Mouse (Mus musculus) C2C12 (cell line): ENCODE results near the gene Cdk7. TPM values are rescaled to one million over a fixed set of nuclear protein-coding genes. Genes with fewer than 3 reads are reported as not detected.

Experiments used
- H3K27me3 ChIP-seq: one replicate; pipeline ENCODE4 v1.6.1; 2011; ENCODE audit not compliant: control insufficient read depth, insufficient read depth, insufficient read length
- H3K36me3 ChIP-seq: one replicate; pipeline ENCODE4 v1.6.1; 2011; ENCODE audit not compliant: control insufficient read depth, insufficient read depth
- H3K4me3 ChIP-seq: one replicate; pipeline ENCODE4 v1.5.1; 2011; ENCODE audit warnings: mild to moderate bottlenecking, control low read depth; ENCODE audit not compliant: poor library complexity, insufficient read depth, severe bottlenecking
- H3K79me2 ChIP-seq: one replicate; pipeline ENCODE4 v1.6.1; 2011; ENCODE audit not compliant: control insufficient read depth, insufficient read depth
- H3K79me3 ChIP-seq: one replicate; pipeline ENCODE4 v1.6.1; 2011; ENCODE audit warnings: low read depth, control low read depth
- H3ac ChIP-seq: one replicate; pipeline ENCODE3; 2011; ENCODE audit warnings: low read depth; ENCODE audit not compliant: control insufficient read depth, insufficient read length
- CEBPB ChIP-seq: IDR thresholded peaks from one replicate; pipeline ENCODE4 v1.6.1; 2011; ENCODE audit warnings: low read depth, mild to moderate bottlenecking, control low read depth, moderate library complexity
- CTCF ChIP-seq: IDR thresholded peaks from one replicate; pipeline ENCODE4 v1.5.1; 2011; ENCODE audit not compliant: control insufficient read depth, insufficient read depth, insufficient read length
- FOSL1 ChIP-seq: IDR thresholded peaks from one replicate; pipeline ENCODE4 v1.8.0; 2011; ENCODE audit warnings: mild to moderate bottlenecking, low read length; ENCODE audit not compliant: poor library complexity, insufficient read depth, severe bottlenecking
- MAX ChIP-seq: IDR thresholded peaks from one replicate; pipeline ENCODE4 v1.6.1; 2011; ENCODE audit warnings: mild to moderate bottlenecking, control low read depth
- MYOD1 ChIP-seq: IDR thresholded peaks from one replicate; pipeline ENCODE4 v1.6.1; 2011; ENCODE audit warnings: low read depth; ENCODE audit not compliant: control insufficient read depth, insufficient read length
- MYOG ChIP-seq: IDR thresholded peaks from one replicate; pipeline ENCODE4 v1.6.1; 2011; ENCODE audit not compliant: control insufficient read depth, insufficient read length; ENCODE audit errors: extremely low read depth
- USF1 ChIP-seq: IDR thresholded peaks from one replicate; pipeline ENCODE4 v1.6.1; 2011; ENCODE audit warnings: low read depth, mild to moderate bottlenecking, control low read depth, moderate library complexity
- polyA plus RNA-seq: library from polyadenylated mRNA; unstranded; fragments of >200 nt; fragmentation: generic; extraction: Trizol; gene quantifications from one replicate; pipeline ENCODE4 v1.2.1, GENCODE M21; 2012; ENCODE audit warnings: missing spikeins

Cdk7 gene
- polyA plus RNA-seq, 1 experiment, result 27.8 TPM

DNA sequence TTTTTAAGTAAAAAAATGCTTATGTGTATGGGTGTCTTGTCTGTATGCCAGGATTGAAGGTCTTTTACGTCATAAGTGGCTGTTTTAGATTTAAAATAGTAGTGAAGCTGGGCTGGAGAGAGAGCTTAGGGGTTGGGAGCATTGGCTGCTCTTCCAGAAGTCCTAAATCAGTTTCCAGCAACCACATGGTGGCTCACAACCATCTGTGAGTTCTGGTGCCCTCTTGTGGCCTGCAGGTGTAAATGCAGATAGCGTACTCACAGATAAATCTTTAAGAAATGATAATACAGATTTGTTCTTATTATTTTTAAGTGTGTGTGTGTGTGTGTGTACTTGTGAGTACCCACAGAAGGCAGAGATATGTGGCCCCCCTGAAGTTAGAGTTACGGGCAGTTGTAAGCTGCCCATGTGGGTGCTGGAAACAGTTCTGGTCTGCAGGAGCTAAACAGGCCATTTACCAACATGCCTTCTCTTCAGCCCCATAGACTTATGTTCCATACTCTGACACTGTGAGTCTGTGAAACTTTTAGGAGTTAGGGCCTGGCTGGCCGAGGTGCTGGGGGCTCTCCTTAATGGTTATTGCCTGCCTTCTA, 70.8 kb downstream of the Cdk7 start:
- peaks cover 64% of the 10 kb centered on the region for H3K79me2 ChIP-seq
- no peak for TF ChIP-seq MYOG
- no peak for TF ChIP-seq USF1
- peak; percentile 37 for TF ChIP-seq CTCF
- TF ChIP-seq MAX, result peak; percentile 73
- no peak for TF ChIP-seq CEBPB
- H3K79me3 ChIP-seq, result peaks cover 34% of the 10 kb centered on the region
- peaks cover 26% of the 10 kb centered on the region for H3K36me3 ChIP-seq
- H3K4me3 ChIP-seq, result no peak overlapping the region
- no peak overlapping the region for H3ac ChIP-seq
- H3K27me3 ChIP-seq, result no peaks in the 10 kb centered on the region

DNA sequence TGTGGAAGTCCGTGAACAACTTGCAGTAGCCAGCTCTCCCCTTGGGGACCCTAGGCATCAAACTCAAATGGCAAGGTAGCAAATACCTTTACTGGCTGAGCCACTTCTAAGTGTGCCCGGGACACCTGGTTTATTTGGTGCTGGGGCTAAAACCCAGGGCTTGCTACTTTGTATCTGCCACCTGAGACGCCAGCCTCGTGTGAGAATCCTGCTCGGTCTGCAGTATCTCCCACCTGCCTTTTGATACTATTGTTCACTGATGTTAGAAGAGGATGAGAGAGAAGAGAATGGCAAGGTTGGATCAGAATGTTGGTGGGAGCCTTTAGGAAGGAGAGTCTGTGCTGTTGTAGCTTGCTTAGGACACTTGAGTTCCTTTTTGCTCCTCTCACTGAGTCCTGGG, 72.6 kb downstream of the Cdk7 start:
- no peak for TF ChIP-seq CEBPB
- no peak for TF ChIP-seq USF1
- TF ChIP-seq MYOD1, result no peak
- TF ChIP-seq CTCF, result no peak
- TF ChIP-seq MYOG, result no peak
- TF ChIP-seq MAX, result no peak
- no peak for TF ChIP-seq FOSL1
- Histone ChIP-seq H3ac (no peak overlapping the region), H3K79me3 (peaks cover 50% of the 10 kb centered on the region), H3K27me3 (no peaks in the 10 kb centered on the region), H3K36me3 (peaks cover 33% of the 10 kb centered on the region), H3K79me2 (peaks cover 81% of the 10 kb centered on the region), H3K4me3 (no peak overlapping the region)

Other genes starting within 250 kb of the Cdk7 start
- 19.4 TPM for gene Gtf2h2, start 238.4 kb downstream of the Cdk7 start, polyA plus RNA-seq
- gene Ocln, start 178.2 kb downstream of the Cdk7 start, polyA plus RNA-seq, result 0.42 TPM
- gene Marveld2, start 114.0 kb downstream of the Cdk7 start, polyA plus RNA-seq, result 0.05 TPM
- gene Ak6, start 80.0 kb downstream of the Cdk7 start, polyA plus RNA-seq, result 139 TPM
- 6.2 TPM for gene Rad17, start 79.9 kb downstream of the Cdk7 start, polyA plus RNA-seq
- gene Taf9, start 79.4 kb downstream of the Cdk7 start, polyA plus RNA-seq, result 6.3 TPM
- 0.01 TPM for gene Ccdc125, start 61.2 kb downstream of the Cdk7 start, polyA plus RNA-seq
- gene Mrps36, start 13.7 kb upstream of the Cdk7 start, polyA plus RNA-seq, result 120 TPM
- gene Cenph, start 45.0 kb upstream of the Cdk7 start, polyA plus RNA-seq, result 17.9 TPM
- gene Ccnb1, start 55.6 kb upstream of the Cdk7 start, polyA plus RNA-seq, result 115 TPM
- gene Slc30a5, start 102.5 kb upstream of the Cdk7 start, polyA plus RNA-seq, result 21.7 TPM